Mouse (Mus musculus) activated CD4-positive, CD25-positive, alpha-beta regulatory T cell, adult 4 months (primary cell): ENCODE results near the gene Slc9a9. TPM values are rescaled to one million over a fixed set of nuclear protein-coding genes. Genes with fewer than 3 reads are reported as not detected.

Experiments used
- ATAC-seq: one replicate; pipeline ENCODE4 v1.8.0; 2017
- polyA plus RNA-seq, 2 experiments: library from polyadenylated mRNA; unstranded; fragments of 100-300 nt; shearing (Covaris generic); gene quantifications; one replicate each; pipeline ENCODE4 v1.2.1; 2017

Slc9a9 gene
- polyA plus RNA-seq, 2 experiments from 2014 or later = 36.7 to 43.0 TPM

DNA sequence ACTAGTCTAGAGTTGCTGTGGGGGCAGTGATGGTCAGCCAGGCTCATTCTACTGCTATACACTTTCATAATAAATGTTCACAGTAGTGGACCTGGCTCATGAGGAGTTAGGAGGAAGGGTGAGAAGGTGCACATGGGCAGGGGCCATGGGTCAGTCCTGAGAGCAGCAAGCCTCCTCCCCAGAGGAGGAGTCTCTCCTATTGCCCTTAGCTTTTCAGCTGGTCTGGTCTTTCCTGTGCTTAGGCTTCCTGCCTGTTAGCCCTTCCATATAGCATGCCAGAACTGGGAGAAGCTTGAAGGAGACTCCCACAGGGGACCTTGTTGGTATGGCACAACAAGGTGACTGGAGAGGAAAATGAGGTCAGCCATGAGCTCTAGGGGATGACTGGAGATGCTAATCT, 410.2 kb downstream of the Slc9a9 start:
- no peak for ATAC-seq

GRCm38 (mm10) chr9:95086109-95086821, 416.6 kb downstream of the Slc9a9 start:
- no peak for ATAC-seq

DNA sequence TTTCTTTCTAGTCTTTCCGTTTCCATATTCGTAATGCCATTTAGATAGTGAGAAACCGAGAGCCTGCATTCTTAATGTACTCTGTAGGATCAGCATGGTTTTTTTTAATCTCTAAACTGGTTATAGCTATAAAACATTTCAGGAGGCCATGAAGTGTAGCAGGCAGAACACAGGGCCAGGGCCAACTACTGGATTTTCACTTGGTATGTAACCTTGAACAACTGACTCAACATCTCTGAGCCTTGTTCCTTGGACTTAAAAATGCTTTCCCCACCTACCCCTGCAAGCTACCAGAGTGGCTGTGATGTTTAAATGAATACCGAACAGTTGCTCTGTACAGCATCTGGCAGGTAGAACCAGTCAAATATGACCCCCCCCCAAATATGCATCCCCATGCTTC, 418.5 kb downstream of the Slc9a9 start:
- no peak for ATAC-seq

GRCm38 (mm10) chr9:95089050-95089449, 419.3 kb downstream of the Slc9a9 start:
- ATAC-seq = no peak

DNA sequence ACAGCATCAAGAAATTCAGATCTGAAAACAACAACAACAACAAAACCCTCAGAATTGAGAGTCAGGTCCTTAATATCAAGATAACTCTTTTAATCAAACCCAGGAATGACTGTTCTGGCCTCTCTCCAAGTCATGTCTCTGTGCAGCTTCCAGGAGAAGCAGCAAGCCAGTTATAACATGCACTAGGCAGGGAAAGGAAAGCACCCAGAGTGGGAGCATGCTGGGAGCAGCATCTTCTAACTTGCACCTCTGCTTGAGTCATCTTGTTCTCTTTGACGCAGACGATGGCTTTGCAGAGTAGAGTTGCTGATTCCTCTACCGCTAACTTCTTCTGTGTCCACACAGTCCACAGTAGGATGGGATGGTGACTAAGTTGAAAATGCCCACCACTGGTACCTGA, 426.8 kb downstream of the Slc9a9 start:
- ATAC-seq = no peak

DNA sequence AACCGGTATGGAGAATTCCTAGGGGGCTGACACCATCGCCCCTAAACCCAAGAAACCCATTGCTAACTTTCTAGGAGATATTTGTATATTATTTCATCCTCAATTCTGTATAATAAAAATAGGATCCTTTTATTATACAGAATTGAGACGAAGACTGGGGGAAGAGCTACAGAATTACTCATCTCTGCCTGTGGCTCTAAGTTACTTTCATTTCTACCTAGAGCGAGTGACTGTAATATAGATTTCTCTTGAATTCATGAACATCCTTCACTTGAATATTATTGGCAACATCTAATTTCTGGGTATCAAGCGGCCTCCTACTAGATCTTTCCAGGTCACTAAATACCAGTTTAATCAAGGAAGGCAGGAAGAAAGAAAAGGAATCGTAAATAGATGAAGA, 436.1 kb downstream of the Slc9a9 start:
- ATAC-seq = peak; percentile 50

DNA sequence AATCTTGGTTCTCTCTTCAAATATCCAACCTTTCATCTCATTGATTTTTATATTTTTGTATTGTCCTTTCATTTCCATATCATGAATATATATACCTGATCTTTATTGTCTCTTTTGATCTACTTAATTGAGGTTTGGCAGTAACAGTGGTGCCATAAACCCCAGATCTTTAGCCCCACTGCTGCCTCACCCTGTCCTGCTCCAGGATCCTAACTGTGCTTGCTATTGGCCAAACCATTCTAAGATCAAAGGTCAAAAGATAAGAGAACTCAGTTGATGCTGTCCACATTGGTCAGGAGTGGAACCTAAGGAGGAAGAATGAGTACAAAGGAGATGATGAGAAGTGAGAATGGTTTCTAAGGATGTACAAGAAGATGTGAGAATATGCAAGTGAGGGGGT, 440.1 kb downstream of the Slc9a9 start:
- ATAC-seq = no peak

- ATAC-seq = no peak
Observed at GRCm38 (mm10) chr9:95110768-95111167, 441.1 kb downstream of the Slc9a9 start.

DNA sequence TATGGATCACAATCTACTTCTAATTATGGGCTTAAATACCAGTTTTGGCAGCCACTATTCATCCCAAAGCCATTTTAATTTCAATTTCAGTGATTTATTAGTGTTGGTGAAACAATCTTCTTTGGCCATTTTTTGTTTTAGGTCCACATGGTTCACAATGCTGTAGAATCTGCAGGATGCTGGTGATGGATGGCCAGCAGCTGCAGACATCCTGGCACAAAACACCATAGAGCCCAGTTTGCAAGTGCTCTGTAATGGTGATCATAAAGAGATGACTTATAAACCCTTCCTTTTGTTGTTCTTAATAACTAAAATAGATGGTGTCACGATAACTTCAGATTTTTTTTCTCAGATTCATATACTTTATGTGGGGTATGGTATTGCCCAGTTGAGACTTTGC, 442.0 kb downstream of the Slc9a9 start:
- no peak for ATAC-seq

- peak; percentile 97 for ATAC-seq
Observed at GRCm38 (mm10) chr9:95113157-95114135, 443.7 kb downstream of the Slc9a9 start.

- peak; percentile 86 for ATAC-seq
Observed at GRCm38 (mm10) chr9:95120062-95120461, 450.4 kb downstream of the Slc9a9 start.

DNA sequence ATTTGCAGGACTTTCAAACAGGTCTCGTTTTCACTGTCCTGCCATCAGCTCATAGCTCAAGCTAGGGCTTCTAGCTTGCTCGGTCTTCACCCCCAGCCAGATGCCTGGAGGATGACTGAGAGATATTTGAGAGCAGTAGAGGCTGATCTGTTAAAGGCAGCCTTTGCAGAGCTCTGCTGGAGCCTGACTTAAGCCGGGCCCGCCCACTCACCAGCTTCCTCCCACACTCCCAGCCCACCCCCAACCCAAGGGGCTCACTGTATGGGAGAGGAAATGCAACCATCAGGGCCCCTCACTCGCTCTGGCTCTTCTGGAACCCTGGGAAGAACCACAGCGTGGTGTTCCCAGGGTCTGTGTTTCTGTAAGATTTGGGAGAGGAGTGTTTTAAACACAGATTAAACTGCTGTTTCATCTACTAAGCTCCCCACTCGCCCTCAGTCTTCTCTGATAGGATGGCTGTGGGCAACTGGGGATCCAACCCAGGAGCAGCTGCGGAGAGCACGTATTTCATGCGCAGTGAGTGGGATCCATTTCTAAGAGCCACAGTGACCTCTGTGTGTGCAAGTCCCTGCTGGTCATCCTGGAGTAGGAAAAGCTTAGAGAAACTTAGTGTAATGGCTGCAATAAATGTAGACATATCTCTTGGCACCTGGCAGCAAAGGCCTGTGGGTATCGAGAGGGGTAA, 451.6 kb downstream of the Slc9a9 start:
- ATAC-seq = no peak

DNA sequence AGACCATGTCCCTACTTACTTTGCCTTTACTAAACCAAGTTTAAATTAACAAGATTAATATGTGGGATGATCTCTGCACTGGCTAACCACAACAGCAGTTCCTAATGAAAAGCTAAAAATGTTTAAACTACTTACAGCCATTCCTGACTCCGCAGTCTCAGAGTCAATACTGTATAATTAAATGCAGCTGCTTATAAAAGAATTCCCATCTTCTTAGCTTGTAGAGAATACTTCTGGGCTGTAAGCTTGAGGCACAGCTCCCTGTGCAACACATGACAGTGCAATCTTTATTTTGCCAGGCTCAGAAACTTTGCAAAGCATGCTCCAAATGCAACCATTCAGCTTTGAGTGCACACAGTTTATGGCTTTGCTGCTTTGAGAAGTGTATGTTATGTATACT, 456.0 kb downstream of the Slc9a9 start:
- no peak for ATAC-seq

DNA sequence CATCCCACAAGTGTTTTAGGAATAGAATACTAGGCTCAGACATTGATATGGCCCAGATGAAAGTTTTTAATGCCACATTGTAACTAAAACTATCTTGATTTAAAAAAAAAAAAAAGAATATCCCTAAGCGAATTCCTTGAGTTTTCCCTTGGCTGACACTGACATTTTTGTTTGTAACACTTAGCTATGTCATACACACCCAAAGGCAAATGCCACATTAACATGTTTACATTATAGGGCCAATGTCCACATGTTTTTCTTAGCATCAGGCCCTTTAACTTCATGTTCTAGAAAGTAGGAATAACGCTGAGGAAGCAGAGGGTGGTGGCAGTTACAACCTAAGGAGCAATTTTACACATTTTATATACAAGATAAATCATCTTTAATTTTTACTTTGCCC, 458.1 kb downstream of the Slc9a9 start:
- ATAC-seq = no peak

DNA sequence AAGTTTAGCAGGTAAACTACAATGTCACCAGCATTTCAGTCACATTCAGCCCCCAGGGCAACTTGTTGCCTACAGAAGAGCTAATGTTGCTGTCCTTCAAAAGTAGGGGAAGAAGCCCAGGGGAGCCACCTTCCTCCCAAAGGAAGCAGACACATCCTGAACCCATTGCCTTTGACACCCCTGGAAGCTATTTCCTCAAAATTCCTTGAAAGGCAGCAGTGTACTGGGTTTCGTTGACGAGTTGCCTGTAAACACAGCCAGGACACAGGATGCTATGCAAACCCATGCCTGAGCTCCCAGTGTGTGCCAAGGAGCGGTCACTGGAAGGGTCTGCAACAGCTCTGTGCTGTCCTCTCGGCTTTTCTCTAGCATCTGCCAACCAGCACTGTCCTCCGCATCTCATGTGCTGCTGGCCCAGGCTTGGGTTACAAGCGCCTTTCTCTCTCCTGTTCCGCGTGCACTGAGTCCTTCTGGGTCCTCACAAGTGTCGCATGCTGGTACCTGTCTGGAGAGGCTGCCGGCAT, 479.6 kb downstream of the Slc9a9 start:
- no peak for ATAC-seq

DNA sequence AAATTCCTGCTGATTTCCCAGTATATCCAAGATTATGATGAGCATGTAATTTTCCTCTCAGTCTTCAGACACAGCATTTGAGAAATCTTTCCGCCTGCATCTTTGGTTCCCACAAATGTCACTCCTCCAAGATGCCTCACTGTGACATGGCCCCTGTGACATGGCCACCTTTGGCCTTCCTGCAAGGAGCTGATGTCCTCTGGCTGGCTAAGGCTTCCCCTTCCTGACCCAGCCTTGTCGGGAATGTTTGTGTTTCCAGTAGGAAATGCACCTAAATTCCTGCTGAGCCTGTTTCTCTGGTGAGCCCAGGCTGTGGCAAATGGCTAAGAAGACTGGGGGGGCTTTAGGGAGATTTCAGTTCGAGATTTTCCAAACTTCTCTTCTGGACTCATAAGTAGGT, 480.4 kb downstream of the Slc9a9 start:
- no peak for ATAC-seq

DNA sequence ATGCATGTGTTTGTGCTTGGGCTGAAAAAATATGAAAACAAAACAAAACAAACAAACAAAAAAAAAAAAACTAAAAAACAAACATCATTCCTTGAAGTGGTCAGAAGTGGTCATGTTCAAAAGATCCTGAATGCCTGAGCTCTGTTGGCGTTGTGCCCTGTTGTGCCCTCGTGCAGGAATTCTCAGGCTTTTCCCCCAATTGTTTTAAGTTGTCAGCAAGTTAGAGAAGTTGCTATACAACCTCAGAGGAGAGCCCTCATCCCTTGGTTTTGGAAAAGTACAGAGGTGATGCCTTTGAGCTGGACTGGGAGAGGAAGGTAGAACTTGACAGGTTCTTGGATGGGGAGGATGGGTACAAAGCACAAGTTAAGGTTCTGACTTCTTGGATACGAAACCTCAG, 480.9 kb downstream of the Slc9a9 start:
- ATAC-seq = no peak

DNA sequence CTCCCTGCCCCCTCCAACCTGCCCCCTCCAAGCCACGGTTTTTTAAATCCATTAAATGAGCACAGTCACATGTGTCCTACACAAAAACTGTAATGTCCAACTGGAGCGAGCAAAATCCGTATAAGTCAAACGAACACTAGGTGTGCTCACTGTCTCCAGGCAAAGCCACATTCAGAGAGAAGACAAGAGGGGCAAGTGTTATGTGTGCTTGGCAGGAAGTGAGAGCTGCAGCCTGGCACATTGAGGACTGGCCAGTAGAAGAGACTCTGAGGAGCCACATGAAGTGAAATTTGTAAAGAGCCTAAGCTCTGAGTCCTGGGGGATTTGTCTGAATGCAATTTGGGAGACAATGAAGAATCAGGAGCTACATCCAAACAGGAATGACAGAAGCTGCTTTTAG, 481.3 kb downstream of the Slc9a9 start:
- ATAC-seq = no peak

DNA sequence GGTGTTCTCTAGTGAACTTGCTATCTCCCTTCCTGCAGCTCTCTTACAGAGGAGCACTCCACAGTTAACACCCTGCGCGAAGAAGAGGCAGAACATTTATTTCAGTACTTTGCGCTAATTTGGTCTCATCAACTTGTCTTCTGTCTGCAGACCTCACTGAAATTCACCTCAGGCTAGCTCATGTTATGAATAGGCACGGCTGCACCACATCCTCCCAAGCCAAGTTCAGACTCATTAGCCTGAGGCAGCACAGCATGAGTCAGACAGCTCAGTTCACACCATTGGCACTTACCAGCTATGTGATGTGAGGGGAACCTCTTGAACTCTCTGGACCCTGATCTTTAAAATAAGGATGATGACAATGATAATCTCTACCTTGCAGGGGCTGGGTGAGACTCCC, 482.0 kb downstream of the Slc9a9 start:
- ATAC-seq = peak; percentile 98

GRCm38 (mm10) chr9:95153966-95154365, 484.3 kb downstream of the Slc9a9 start:
- ATAC-seq = no peak

DNA sequence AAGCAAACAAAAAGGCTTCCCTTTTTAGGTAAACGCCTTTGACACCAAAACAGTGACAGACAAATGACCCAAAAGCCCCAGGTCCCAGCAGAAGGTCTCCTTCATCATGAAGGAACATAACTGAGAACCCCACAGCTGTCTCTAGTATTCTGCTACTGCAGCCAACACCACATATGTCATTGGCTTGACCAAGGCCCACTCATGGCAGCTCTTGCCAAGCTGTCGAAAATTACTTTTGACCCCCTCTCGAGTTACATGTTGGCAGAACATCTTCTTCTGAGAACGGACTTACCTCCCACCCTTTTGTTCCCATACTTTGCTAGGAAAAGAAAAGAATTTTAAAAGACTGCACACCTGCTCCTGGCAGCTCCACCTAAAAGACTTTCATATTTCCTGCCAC, 488.2 kb downstream of the Slc9a9 start:
- no peak for ATAC-seq

GRCm38 (mm10) chr9:95158916-95159315, 489.2 kb downstream of the Slc9a9 start:
- ATAC-seq = no peak
